Mouse (Mus musculus) liver (tissue): ENCODE data around the gene Tspo2.
"Not testable (repeated sequence)": the region's sequence is repeated elsewhere in the genome, so short reads cannot be mapped to it uniquely, and the experiment has no call there.

Experiments used
- DNase-seq: peaks from one replicate; pipeline ENCODE4 v3.0.0-alpha.2; 2020; ENCODE audit warnings: mixed read lengths

Tspo2 gene

DNA sequence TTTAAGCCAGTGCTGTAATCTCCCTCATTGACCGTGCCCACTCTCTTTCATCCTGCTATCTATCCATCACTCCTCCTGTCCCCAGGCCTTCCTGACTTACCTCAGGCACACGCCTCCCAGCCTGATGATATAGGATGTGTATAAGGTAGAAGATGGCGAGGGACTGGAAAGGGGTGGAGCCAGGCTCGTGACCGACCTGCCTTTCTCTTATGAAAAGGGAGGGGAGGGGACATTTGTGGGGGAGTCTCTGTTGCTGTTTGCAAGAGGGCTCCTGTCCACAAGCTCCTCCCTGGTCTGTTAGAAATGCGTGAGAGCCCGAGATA, at the start of gene Tspo2:
TSS of gene Tspo2 (minus strand) at position 170 of the 323 bp plus-strand sequence.
- DNase-seq: peak; percentile 90

DNA sequence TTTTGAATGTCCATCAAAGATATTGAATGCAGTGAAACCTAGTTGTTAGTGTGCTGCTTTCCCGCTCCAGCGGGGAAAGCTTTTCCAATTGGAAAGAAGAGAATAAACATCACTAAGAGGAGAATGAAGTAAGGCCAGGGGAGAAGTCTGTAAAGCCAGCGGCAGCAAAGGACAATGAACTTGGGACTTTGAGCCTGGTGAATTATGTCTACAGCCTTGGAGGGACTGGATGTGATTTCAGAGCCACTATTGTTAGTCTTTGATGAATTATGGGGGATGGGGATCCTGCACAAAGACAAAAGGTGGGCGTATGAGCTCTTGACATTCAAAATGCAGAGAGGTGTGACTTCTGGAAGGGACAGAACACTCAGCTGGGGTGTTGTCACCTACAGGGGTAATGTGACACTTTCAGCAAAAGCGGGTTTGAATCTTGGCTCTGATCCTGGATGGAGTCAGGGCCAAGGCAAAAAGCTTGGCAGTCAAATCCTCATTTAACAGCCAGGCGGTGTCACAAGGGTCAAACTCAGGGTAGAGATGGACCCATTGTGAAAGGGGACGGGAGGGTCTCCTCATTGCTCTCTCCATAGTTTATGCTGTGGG, 49.6 kb upstream of the Tspo2 start:
- DNase-seq: no peak

- no peak for DNase-seq
These were observed 46.7 kb upstream of the Tspo2 start for GRCm38 (mm10) chr17:48497986-48498385.

DNA sequence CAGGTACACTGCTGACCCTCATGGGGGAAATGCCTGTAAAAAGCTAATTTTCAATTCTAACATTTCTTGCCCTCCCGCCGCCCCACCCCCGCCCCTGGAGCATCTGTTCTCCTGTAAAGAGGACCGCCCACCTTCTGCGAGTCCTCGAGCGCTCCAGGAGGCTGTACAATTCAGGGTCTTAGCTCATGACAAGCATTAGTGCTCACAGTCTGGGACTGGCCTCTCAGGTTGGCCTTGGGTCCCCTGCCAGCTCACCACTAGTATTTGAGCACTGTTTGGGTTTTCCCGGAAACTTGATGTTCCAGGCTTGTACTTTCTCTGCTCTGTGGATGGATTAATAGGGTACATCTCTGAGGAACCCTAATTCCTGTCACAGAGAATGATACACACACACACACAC, 42.7 kb upstream of the Tspo2 start:
- no peak for DNase-seq

- DNase-seq: no peak
These were observed 42.3 kb upstream of the Tspo2 start for GRCm38 (mm10) chr17:48493582-48493981.

GRCm38 (mm10) chr17:48492621-48493020, 41.3 kb upstream of the Tspo2 start:
- no peak for DNase-seq

GRCm38 (mm10) chr17:48489466-48489865, 38.1 kb upstream of the Tspo2 start:
- no peak for DNase-seq

DNA sequence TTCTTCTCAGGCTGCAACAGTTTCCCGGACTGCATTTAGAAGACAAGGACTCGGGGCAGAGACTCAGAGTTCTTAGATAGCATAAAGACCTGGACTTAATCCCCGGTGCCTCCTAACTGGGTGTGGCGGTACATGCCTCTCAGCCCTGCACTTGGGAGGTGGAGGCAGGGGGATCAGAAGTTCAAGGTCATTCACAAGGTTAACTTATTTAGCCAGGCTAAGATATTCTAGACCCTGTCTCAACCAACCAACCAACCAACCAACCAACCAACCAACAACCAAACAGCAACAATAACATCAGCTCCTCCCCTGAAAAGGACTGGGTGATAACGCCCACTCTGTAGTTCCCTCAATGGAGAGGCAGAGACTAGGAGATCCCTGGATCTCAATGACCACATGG, 32.9 kb upstream of the Tspo2 start:
- no peak for DNase-seq

GRCm38 (mm10) chr17:48483764-48484163, 32.4 kb upstream of the Tspo2 start:
- no peak for DNase-seq

- DNase-seq: no peak
These were observed 28.6 kb upstream of the Tspo2 start for GRCm38 (mm10) chr17:48479952-48480351.

GRCm38 (mm10) chr17:48475444-48475843, 24.1 kb upstream of the Tspo2 start:
- no peak for DNase-seq

DNA sequence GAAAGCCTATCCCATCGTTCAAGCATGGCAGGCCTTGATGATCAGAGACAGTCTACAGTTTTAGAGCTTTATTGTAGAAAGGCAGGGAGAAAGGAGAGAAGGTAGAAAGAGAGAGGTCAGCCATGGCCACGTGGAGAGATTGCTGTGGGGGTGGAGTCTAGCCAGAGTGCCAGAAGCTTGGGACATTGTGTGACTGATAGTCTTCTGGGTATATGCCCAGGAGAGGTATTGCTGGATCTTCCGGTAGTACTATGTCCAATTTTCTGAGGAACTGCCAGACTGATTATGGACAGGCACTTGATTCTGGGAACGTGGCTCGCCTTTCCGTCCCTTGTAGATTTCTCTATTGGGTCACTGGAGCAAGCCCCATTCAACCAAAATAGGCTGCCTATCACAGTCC, 23.0 kb upstream of the Tspo2 start:
- DNase-seq: not testable (repeated sequence)

DNA sequence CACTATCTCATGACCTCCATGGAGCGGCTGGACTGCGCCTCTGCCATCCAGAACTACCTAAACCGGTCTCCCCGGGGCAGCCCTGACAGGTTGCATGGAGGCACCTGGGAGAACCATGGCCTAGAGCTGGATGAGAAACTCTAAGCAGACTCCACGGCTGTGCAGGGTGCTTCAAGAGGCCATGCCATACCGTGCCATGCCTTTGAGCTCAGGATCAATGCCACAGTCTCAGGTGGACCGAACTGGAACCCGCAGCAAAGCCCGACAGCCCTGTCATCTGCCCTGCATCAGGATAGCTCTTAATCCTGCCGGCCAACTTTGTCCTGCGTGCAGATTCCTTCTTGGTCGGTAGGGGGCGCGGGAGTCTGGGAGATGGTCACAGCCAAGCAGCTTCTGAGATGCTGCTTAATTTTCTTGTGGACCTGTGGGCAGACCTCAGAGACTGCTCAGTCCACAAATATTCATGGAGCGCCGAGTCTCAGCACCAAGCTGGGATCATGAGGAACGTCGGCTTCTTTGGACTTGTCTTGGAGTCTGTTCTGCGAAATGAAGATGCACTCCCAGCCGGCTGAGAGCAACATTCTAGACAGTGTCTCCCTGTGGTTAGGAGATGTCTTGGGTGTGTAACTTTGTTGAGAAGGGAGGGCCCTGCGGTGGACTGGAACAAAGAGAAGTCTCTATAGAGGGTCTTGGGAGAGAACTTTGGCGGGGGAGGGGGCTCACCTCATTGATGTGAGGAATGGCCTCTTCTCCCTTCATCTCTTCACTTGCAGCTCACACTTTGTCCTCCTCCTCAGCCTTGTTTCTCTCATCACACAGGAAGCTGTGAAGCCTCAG, 16.3 kb upstream of the Tspo2 start:
- DNase-seq: peak; percentile 89

DNA sequence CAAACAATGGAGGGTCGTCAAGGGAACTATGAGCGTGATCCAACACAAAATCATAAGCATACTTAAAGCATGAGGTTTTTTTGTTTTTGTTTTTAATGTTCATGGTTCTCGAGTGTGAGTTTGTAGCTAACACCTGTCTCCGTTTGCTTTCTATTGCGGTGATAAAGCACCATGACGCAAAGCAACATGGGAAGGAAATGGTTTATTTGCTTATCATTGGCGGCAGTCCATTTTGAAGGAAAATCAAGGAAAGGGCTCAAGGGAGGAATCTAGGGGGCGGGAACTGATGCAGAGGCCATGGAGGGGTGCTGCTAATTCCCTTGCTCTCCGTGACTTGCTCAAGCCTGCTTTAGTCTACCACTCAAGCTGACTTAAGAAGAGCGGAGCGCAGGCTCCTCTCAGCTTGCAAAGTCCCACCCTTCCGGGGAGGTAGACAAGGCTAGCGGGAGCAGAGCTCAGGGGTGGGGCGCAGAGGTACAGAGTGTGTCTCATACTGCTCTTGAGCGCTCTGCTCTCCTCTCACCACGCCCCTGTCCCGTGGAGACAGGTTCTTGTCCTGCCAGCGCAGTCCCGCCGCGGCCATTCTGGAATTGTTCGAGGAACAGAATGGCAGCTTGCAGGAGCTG, 15.6 kb upstream of the Tspo2 start:
- peak; percentile 82 for DNase-seq

DNA sequence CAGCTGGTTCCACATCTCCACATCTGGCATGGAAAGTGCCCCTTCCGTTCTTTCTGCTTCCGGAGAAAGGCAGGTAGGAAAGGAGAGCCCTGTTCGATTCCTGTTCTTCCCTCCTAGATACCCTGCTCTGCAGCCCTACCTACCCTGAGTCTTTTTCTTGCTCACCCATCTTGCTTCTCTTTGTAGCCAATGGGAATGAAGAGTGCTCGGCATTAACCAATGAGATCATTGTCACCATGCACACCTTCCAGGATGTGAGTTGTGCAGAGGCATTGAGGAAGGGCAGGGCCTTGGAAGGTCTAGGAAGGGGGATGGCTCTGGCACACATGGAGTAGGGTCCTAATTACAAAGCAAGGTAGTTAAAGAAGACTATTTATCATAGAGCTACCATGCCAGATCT, 12.1 kb upstream of the Tspo2 start:
- no peak for DNase-seq

DNA sequence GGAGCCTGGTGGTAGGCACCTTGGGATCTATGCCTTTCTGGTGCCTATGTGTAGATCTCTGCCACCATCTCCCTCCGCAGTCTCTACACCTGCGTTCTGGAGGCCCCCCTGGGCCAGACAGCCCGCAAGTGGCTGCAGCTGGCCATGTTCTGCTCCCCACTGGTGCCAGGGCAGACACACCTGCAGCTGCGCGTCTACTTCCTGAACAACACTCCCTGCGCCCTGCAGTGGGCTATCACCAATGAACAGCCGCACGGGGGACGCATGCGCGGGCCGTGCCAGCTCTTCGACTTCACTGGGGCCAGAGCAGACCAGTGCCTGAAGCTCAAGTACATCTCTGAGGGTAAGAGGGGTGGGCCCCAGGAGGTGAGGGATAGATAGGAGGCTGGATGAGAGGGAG, 10.8 kb upstream of the Tspo2 start:
- no peak for DNase-seq

- DNase-seq: no peak
These were observed 6.8 kb upstream of the Tspo2 start for GRCm38 (mm10) chr17:48457971-48458653.

DNA sequence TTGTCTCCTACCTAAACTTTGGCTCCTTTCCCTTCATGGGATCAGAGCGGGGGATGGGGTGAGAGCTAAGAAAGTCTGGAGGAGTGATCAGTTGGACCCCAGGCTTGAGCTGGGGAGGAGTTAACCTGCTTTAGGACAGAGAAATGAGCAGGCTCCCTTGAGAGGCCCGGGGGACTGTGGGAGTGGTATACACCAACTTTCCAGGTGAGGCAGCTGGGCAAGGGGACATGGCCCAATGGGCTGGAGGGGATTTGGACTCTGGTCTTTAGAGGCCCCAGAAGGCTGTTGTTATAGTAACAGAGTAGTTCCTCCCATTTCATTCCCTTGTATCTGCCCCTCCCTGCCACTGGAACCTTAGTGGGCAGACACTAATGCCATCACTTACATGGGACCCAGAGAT, 4.6 kb upstream of the Tspo2 start:
- no peak for DNase-seq

DNA sequence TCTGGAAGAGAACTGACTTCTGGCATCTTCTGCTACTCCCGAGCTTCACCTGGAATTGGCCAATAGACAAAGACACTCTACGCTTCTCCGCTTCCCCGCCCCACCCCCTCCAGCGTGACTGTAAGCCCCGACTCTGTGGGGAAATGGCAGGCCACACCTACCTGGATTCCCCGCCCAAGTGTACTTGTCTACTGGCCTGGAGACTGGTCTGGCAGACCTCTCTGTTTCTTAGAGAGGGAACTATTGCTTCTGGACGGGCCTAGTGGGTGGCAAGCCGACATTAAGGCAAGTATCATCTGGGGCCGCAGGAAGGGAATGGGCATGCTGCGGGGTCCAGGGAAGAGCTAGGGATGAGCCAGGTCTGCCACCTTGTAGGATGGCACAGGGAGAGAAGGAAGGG, 3.4 kb upstream of the Tspo2 start, which contains the start of gene Unc5cl:
TSS of gene Unc5cl (plus strand) at position 214 of the 400 bp plus-strand sequence.
- peak; percentile 87 for DNase-seq

DNA sequence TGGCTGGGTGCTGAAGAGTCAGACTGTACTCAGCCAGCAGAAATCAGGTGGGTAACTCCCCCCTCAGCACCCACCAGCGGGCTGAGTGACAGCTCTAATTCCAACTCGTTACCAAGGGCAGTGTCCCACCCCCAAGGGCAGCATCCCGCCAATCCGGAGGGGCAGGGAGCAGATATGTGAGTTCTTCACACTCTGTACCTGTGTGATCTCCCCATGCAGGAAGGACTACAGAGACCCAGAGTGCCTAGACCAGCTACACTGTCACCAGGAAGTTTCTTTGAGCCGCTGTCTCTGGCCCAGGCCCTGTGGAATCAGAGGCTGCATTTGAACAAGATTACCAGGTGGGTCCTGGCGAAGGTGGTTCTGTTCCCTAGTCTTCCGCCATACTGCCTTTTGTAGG, 2.9 kb upstream of the Tspo2 start:
- no peak for DNase-seq

DNA sequence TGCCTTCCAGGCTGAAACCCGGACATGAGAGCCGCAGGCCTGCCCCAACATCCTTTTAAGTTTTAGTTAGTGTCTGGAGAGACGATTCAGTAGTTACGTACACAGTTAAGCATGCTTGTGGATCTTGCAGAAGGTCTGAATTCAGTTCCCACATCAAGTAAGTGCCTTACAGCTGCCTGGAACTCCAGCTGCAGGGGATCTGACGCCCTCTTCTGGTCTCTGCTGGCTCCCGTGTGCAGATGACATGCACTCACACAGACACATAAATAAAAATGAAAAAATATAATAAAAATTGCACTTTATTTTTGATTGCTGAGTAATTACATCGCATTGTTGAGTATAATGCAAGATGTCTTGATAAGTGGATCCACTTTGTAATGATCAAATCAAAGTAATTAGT, 2.2 kb upstream of the Tspo2 start:
- peak; percentile 60 for DNase-seq

GRCm38 (mm10) chr17:48451753-48452444, 577 bp upstream of the Tspo2 start:
- DNase-seq: peak; percentile 64
